Mouse (Mus musculus): ENCODE results near the gene Higd2a.
"Not testable (repeated sequence)": the region's sequence is repeated elsewhere in the genome, so short reads cannot be mapped to it uniquely, and the experiment has no call there.

Higd2a gene

GRCm38 (mm10) chr13:54582126-54582525 is 7.9 kb upstream of the Higd2a start:
- no peak for DNase-seq (ENCODE audit: low read depth)

- DNase-seq (ENCODE audit: low read depth), result no peak
Observed at GRCm38 (mm10) chr13:54582860-54583259, 7.1 kb upstream of the Higd2a start.

- DNase-seq (ENCODE audit: low read depth), result no peak
Observed at GRCm38 (mm10) chr13:54585831-54586230, 4.2 kb upstream of the Higd2a start.

- no peak for DNase-seq (ENCODE audit: low read depth)
Observed at GRCm38 (mm10) chr13:54589414-54589995, 502 bp upstream of the Higd2a start.

GRCm38 (mm10) chr13:54591776-54592356 is 1.9 kb downstream of the Higd2a start:
- no peak for DNase-seq (ENCODE audit: low read depth)

- no peak for DNase-seq (ENCODE audit: low read depth)
Observed at GRCm38 (mm10) chr13:54593617-54594016, 3.6 kb downstream of the Higd2a start.

- no peak for DNase-seq (ENCODE audit: low read depth)
Observed at GRCm38 (mm10) chr13:54596107-54596690, 6.2 kb downstream of the Higd2a start.

GRCm38 (mm10) chr13:54596870-54597269 is 6.9 kb downstream of the Higd2a start:
- DNase-seq (ENCODE audit: low read depth), result no peak

GRCm38 (mm10) chr13:54598622-54599143 is 8.7 kb downstream of the Higd2a start:
- DNase-seq (ENCODE audit: low read depth), result no peak

GRCm38 (mm10) chr13:54602639-54603111 is 12.7 kb downstream of the Higd2a start:
- no peak for DNase-seq (ENCODE audit: low read depth)

- no peak for DNase-seq (ENCODE audit: low read depth)
Observed at GRCm38 (mm10) chr13:54603501-54603900, 13.5 kb downstream of the Higd2a start.

GRCm38 (mm10) chr13:54604221-54604620 is 14.2 kb downstream of the Higd2a start:
- DNase-seq (ENCODE audit: low read depth), result no peak

- no peak for DNase-seq (ENCODE audit: low read depth)
Observed at GRCm38 (mm10) chr13:54605426-54605825, 15.4 kb downstream of the Higd2a start.

GRCm38 (mm10) chr13:54607204-54607603 is 17.2 kb downstream of the Higd2a start:
- no peak for DNase-seq (ENCODE audit: low read depth)

- no peak for DNase-seq (ENCODE audit: low read depth)
Observed at GRCm38 (mm10) chr13:54608002-54608401, 18.0 kb downstream of the Higd2a start.

GRCm38 (mm10) chr13:54608666-54609065 is 18.7 kb downstream of the Higd2a start:
- DNase-seq (ENCODE audit: low read depth), result no peak

- no peak for DNase-seq (ENCODE audit: low read depth)
Observed at GRCm38 (mm10) chr13:54609301-54609700, 19.3 kb downstream of the Higd2a start.

- DNase-seq (ENCODE audit: low read depth), result no peak
Observed at GRCm38 (mm10) chr13:54610613-54610971, 20.6 kb downstream of the Higd2a start.

- DNase-seq (ENCODE audit: low read depth), result no peak
Observed at GRCm38 (mm10) chr13:54610972-54611754, 21.2 kb downstream of the Higd2a start, which contains the start of gene Cltb. TSS of gene Cltb (minus strand) at chr13:54611344.

GRCm38 (mm10) chr13:54613141-54613540 is 23.1 kb downstream of the Higd2a start:
- not testable (repeated sequence) for DNase-seq (ENCODE audit: low read depth)

GRCm38 (mm10) chr13:54616307-54616706 is 26.3 kb downstream of the Higd2a start:
- no peak for DNase-seq (ENCODE audit: low read depth)

- no peak for DNase-seq (ENCODE audit: low read depth)
Observed at GRCm38 (mm10) chr13:54616998-54617397, 27.0 kb downstream of the Higd2a start.

All from c-Kit-positive CD71-positive TER-119-negative erythroid progenitor cells, embryonic 14.5 days (primary cell).